Mouse (Mus musculus): ENCODE results near the gene Krt24. TPM values are rescaled to one million over a fixed set of nuclear protein-coding genes. Genes with fewer than 3 reads are reported as not detected.
"Not testable (repeated sequence)": the region's sequence is repeated elsewhere in the genome, so short reads cannot be mapped to it uniquely, and the experiment has no call there.

Gene Krt24
- total RNA-seq, 2 experiments from 2014 or later: not detected

- intact Hi-C loops (cut with DNase I): loop anchor here (5.0 kb wide), 1 partner anchor 42 kb away; no protein-coding TSS in a partner anchor
- Histone ChIP-seq H3K27ac (peak overlapping the region; percentile 36), H3K4me3 (no peak overlapping the region)
- no peak for DNase-seq (ENCODE audit: extremely low spot score in 1 of 2, low spot score in 2 of 2)
- TF ChIP-seq CTCF (IDR thresholded peaks at IDR 0.05): no peak
Observed at GRCm38 (mm10) chr11:99250666-99251065, 34.4 kb downstream of the Krt24 start.

GRCm38 (mm10) chr11:99250241-99250640 is 34.8 kb downstream of the Krt24 start:
- H3K27ac ChIP-seq: peak overlapping the region; percentile 36
- no peak overlapping the region for H3K4me3 ChIP-seq
- peak; percentile 34 to 54 for DNase-seq (ENCODE audit: extremely low spot score in 1 of 2, low spot score in 2 of 2)
- no peak for TF ChIP-seq CTCF (IDR thresholded peaks at IDR 0.05)
- intact Hi-C loops (cut with DNase I): loop anchor here (5.0 kb wide), 1 partner anchor 42 kb away; no protein-coding TSS in a partner anchor

GRCm38 (mm10) chr11:99249115-99249514 is 35.9 kb downstream of the Krt24 start:
- no peak overlapping the region for H3K27ac ChIP-seq
- intact Hi-C loops (cut with DNase I): no loop called here
- peak; percentile 52 for TF ChIP-seq CTCF (IDR thresholded peaks at IDR 0.05)
- no peak overlapping the region for H3K4me3 ChIP-seq
- DNase-seq (ENCODE audit: extremely low spot score in 1 of 2, low spot score in 2 of 2): no peak

- no peak for TF ChIP-seq CTCF (IDR thresholded peaks at IDR 0.05)
- DNase-seq (ENCODE audit: extremely low spot score in 1 of 2, low spot score in 2 of 2): no peak
- intact Hi-C loops (cut with DNase I): no loop called here
- H3K27ac ChIP-seq: no peak overlapping the region
- H3K4me3 ChIP-seq: no peak overlapping the region
Observed at GRCm38 (mm10) chr11:99247916-99248315, 37.1 kb downstream of the Krt24 start.

DNA sequence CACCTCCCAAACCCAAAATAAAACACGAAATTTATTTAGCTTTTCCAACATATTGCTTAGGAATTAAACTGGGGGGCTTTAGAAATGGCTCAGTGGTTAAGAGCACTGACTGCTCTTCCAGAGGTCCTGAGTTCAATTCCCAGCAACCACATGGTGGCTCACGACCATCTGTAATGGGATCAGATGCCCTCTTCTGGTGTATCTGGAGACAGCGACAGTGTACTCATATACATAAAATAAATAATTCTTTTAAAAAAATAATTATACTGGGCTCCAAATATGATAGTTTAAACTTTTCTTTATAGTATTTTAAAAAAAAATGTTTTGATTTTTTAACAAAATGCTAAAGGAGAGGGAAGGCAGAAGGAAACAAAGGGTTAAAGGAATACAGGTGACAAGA is 40.5 kb downstream of the Krt24 start:
- DNase-seq (ENCODE audit: extremely low spot score in 1 of 2, low spot score in 2 of 2); intact Hi-C loops (cut with DNase I): not testable (repeated sequence)
- TF ChIP-seq CTCF (IDR thresholded peaks at IDR 0.05): peak; percentile 48
- Histone ChIP-seq H3K27ac (peak overlapping the region; percentile 93), H3K4me3 (peak overlapping the region; percentile 67; the same call in 1 of the 2 replicates)

- TF ChIP-seq CTCF (IDR thresholded peaks at IDR 0.05): no peak
Observed at GRCm38 (mm10) chr11:99243820-99244374, 41.2 kb downstream of the Krt24 start, which contains the start of gene Krt222. TSS of gene Krt222 (minus strand) at chr11:99244085.

GRCm38 (mm10) chr11:99243200-99243819 is 41.8 kb downstream of the Krt24 start:
- intact Hi-C loops (cut with DNase I): no loop called here
- no peak for TF ChIP-seq CTCF (IDR thresholded peaks at IDR 0.05)

More at GRCm38 (mm10) chr11:99243820-99244374, 41.2 kb downstream of the Krt24 start, which contains the start of gene Krt222:
- DNase-seq (ENCODE audit: extremely low spot score in 1 of 2, low spot score in 2 of 2): peak; percentile 37 to 58
- Histone ChIP-seq H3K4me3 (peak within 1 kb of the TSS; percentile 67), H3K27ac (peak within 1 kb of the TSS; percentile 93)
- intact Hi-C loops (cut with DNase I): no loop called here

DNA sequence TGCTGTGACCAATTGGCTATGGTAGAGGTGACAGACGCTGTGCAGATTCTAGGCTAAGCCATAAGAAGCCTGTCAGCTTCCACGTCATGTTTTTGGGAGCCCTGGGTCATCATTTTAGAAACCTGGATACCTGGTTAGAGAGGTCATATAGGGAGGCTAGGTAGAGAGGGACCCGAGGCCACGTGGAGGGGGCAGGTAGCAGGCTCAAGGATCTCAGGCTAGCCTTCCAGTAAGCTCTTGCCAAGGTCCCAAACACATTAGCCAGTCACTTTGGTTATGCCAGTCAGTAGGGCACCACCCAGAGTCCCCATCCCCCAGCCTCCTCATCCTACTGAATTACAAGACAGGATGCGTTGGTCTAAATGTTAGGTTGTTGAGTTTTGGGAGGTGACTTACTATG is 43.0 kb downstream of the Krt24 start:
- no peak for TF ChIP-seq CTCF (IDR thresholded peaks at IDR 0.05)
- no peak for DNase-seq (ENCODE audit: extremely low spot score in 1 of 2, low spot score in 2 of 2)
- no peak overlapping the region for H3K27ac ChIP-seq
- intact Hi-C loops (cut with DNase I): no loop called here
- no peak overlapping the region for H3K4me3 ChIP-seq

More at GRCm38 (mm10) chr11:99243200-99243819, 41.8 kb downstream of the Krt24 start:
- peak overlapping the region; percentile 67 for H3K4me3 ChIP-seq
- DNase-seq (ENCODE audit: extremely low spot score in 1 of 2, low spot score in 2 of 2): no peak
- H3K27ac ChIP-seq: peak overlapping the region; percentile 93

DNA sequence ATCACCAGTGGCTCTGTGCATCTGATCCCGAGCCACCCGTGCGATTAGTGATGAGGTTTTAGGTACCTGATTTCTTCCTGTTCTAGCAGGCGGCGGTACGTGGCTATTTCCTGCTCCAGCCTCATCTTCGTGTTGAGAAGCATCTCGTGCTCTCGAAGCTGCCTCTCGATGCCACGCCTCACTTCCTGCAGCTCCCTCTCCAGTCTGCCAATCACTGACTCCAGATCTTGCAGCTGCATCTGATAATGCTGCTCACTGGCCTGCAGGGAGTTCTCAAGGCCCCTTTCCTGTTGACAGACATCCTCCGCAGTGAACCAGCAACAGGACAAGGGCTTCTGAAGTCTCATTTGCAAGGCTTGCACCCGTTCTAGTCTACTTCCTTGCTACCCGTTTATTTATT is 46.6 kb downstream of the Krt24 start:
- Histone ChIP-seq H3K27ac (no peak overlapping the region), H3K4me3 (no peak overlapping the region)
- no peak for DNase-seq (ENCODE audit: extremely low spot score in 1 of 2, low spot score in 2 of 2)
- intact Hi-C loops (cut with DNase I): no loop called here
- TF ChIP-seq CTCF (IDR thresholded peaks at IDR 0.05): no peak

GRCm38 (mm10) chr11:99231049-99231816 is 53.8 kb downstream of the Krt24 start:
- intact Hi-C loops (cut with DNase I): no loop called here
- no peak for DNase-seq (ENCODE audit: extremely low spot score in 1 of 2, low spot score in 2 of 2)
- Histone ChIP-seq H3K27ac (peak overlapping the region; percentile 98), H3K4me3 (peak overlapping the region; percentile 90)
- TF ChIP-seq CTCF (IDR thresholded peaks at IDR 0.05): no peak

DNA sequence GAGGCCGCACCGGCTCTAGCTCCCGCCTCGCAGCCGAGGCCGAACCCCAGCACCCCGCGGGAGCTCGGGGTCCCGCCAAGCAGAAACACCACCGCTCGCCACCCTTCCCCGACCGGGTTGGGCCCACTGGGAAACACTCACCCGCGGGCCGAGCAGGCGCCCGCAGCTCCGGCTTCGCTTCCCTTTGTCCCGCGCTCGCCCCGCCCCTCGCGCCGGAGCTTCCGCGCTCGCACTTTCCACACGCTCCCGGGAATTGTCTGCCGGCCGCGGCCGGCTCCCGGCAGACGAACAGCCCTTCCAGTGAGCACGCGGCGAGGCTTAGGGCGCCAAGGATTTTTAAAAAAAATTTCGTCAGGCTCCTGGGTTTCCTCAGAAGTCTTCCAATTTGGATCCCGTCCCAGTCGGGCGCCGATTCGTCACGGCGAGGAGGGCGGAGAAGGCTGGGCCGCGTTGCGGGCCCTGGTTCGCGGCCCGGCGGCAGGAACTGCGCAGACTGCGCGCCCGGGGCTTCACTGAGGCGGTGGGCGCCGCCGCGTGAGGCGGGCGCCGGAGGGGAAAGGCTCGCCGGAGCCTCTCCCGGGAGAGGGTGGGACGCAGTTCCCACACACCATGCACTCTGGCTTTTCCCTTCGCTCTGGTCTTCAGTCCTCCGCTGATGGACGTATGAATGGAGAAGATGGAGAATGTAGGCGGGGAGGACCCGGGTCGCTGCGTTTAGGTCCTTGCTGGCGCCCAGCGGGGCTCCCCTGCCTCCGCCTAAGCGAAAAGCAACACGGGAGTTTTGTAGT is 54.6 kb downstream of the Krt24 start, which contains the start of gene Smarce1:
Gene Smarce1 (minus strand): TSS at position 757 of the 788 bp plus-strand sequence.
- no peak for TF ChIP-seq CTCF (IDR thresholded peaks at IDR 0.05)
- Histone ChIP-seq H3K4me3 (peak within 1 kb of the TSS; percentile 90), H3K27ac (peak within 1 kb of the TSS; percentile 98)
- intact Hi-C loops (cut with DNase I): no loop called here
- peak; percentile 77 to 83 for DNase-seq (ENCODE audit: extremely low spot score in 1 of 2, low spot score in 2 of 2)

Other genes starting within 250 kb of the Krt24 start
- gene Igfbp4, start 244.0 kb downstream of the Krt24 start, total RNA-seq (2021): 10 to 100 TPM; 82.8 to 88.7 TPM
- gene Tns4, start 196.0 kb downstream of the Krt24 start, total RNA-seq (2021): 1 to 10 TPM in 1 of 2 experiments, under 1 TPM in 1; 0.19 to 1.1 TPM
- gene Ccr7, start 130.2 kb downstream of the Krt24 start, total RNA-seq (2021): not detected
- 10 to 100 TPM; 60.1 to 61.1 TPM for gene Smarce1, start 54.2 kb downstream of the Krt24 start, total RNA-seq (2021)
- gene Krt222, start 41.2 kb downstream of the Krt24 start, total RNA-seq (2021): 10 to 100 TPM; 31.1 to 32.0 TPM
- gene Krt25, start 37.7 kb upstream of the Krt24 start, total RNA-seq (2021): not detected
- gene Krt26, start 52.7 kb upstream of the Krt24 start, total RNA-seq (2021): not detected
- not detected for gene Krt27, start 65.8 kb upstream of the Krt24 start, total RNA-seq (2021)
- not detected for gene Krt28, start 89.6 kb upstream of the Krt24 start, total RNA-seq (2021)
- 10 to 100 TPM in 1 of 2 experiments, 1 to 10 TPM in 1; 9.6 to 10.1 TPM for gene Krt10, start 104.1 kb upstream of the Krt24 start, total RNA-seq (2021)
- gene Krt12, start 137.0 kb upstream of the Krt24 start, total RNA-seq (2021): 10 to 100 TPM in 1 of 2 experiments, 1 to 10 TPM in 1; 8.7 to 11.6 TPM
- gene Krt20, start 152.9 kb upstream of the Krt24 start, total RNA-seq (2021): not detected
- gene Krt23, start 207.9 kb upstream of the Krt24 start, total RNA-seq (2021): not detected
- not detected for gene Krt39, start 236.1 kb upstream of the Krt24 start, total RNA-seq (2021)